Comparison of ENCODE assay signal across 9 mouse cellular contexts in genomic region chr13:24832811-24833155, GRCm38 (mm10). TPM values are rescaled to one million over a fixed set of nuclear protein-coding genes. Genes with fewer than 3 reads are reported as not detected.
DNase-seq lines count a peak whose midpoint lies in the region; ATAC-seq and TF ChIP-seq lines count a peak whose summit lies in the region.
"Had no signal": no experiment of that assay in that cellular context is flagged by ENCODE, and none has a peak within 500 bp of the region (broad histone marks: within the 10 kb centered on the region; RNA-seq: fewer than 3 reads in every experiment).

No protein-coding gene starts in this region.

- TF ChIP-seq EP300 in lung, postnatal 0 days (IDR thresholded peaks at IDR 0.05), result no peak

- no peak for DNase-seq in lung, postnatal 0 days (ENCODE audit: low spot score)
- DNase-seq in lung, adult 18-20 months, result no peak
- no peak for DNase-seq in limb, embryonic 14.5 days (ENCODE audit: low spot score)
- no peak for DNase-seq in thymus, postnatal 14 days
- DNase-seq in left cerebral cortex, adult 18-20 months (ENCODE audit: low spot score in 2 of 2), result no peak
- no peak for DNase-seq in kidney, postnatal 25 days
- DNase-seq: adrenal gland, postnatal 36 days had no signal

- H3K9me3 ChIP-seq in lung, postnatal 0 days (ENCODE audit: low read length), result no peaks in the 10 kb centered on the region
- H3K9me3 ChIP-seq in forebrain, embryonic 12.5 days, result no peaks in the 10 kb centered on the region
- H3K9me3 ChIP-seq in limb, embryonic 14.5 days (ENCODE audit: control insufficient read depth, low read length), result no peaks in the 10 kb centered on the region
- H3K9me3 ChIP-seq in stomach, embryonic 14.5 days (ENCODE audit: control insufficient read depth, low read depth, low read length), result no peaks in the 10 kb centered on the region

- no peaks in the 10 kb centered on the region for H3K36me3 ChIP-seq in lung, postnatal 0 days (ENCODE audit: insufficient read depth, low read length)
- peaks cover 2% of the 10 kb centered on the region; the same call in 1 of the 2 replicates for H3K36me3 ChIP-seq in forebrain, embryonic 12.5 days (replicated peaks)
- H3K36me3 ChIP-seq in limb, embryonic 14.5 days (ENCODE audit: control insufficient read depth, insufficient read depth, low read length), result peaks cover 4% of the 10 kb centered on the region; the same call in 1 of the 2 replicates
- H3K36me3 ChIP-seq in stomach, embryonic 14.5 days (ENCODE audit: control insufficient read depth, insufficient read depth, low read length), result no peaks in the 10 kb centered on the region; the same call in 1 of the 2 replicates

- no peak overlapping the region for H3K27ac ChIP-seq in lung, postnatal 0 days (ENCODE audit: low read length)
- no peak overlapping the region for H3K27ac ChIP-seq in forebrain, embryonic 12.5 days
- H3K27ac ChIP-seq in limb, embryonic 14.5 days (replicated peaks; ENCODE audit: low read depth, low read length), result no peak overlapping the region
- H3K27ac ChIP-seq in stomach, embryonic 14.5 days (ENCODE audit: low read length), result no peak overlapping the region

- H3K4me3 ChIP-seq in lung, postnatal 0 days (ENCODE audit: low read depth, low read length), result peak overlapping the region; percentile 83; the same call in 1 of the 2 replicates
- peak overlapping the region; percentile 90 for H3K4me3 ChIP-seq in forebrain, embryonic 12.5 days (replicated peaks)
- peak overlapping the region; percentile 94 for H3K4me3 ChIP-seq in limb, embryonic 14.5 days (replicated peaks; ENCODE audit: low read length)
- peak overlapping the region; percentile 76 for H3K4me3 ChIP-seq in stomach, embryonic 14.5 days (ENCODE audit: low read depth, low read length)

- H3K27me3 ChIP-seq in lung, postnatal 0 days (replicated peaks; ENCODE audit: insufficient read depth, low read length), result no peaks in the 10 kb centered on the region
- H3K27me3 ChIP-seq in forebrain, embryonic 12.5 days, result no peaks in the 10 kb centered on the region
- no peaks in the 10 kb centered on the region for H3K27me3 ChIP-seq in limb, embryonic 14.5 days (ENCODE audit: control insufficient read depth, insufficient read depth, low read length)
- no peaks in the 10 kb centered on the region for H3K27me3 ChIP-seq in stomach, embryonic 14.5 days (ENCODE audit: control insufficient read depth, insufficient read depth, low read length)

- H3K4me1 ChIP-seq in lung, postnatal 0 days (ENCODE audit: insufficient read depth, low read depth, low read length), result peaks cover 4% of the 10 kb centered on the region; the same call in 1 of the 2 replicates
- peaks cover 25% of the 10 kb centered on the region for H3K4me1 ChIP-seq in forebrain, embryonic 12.5 days
- peaks cover 20% of the 10 kb centered on the region for H3K4me1 ChIP-seq in limb, embryonic 14.5 days (ENCODE audit: control insufficient read depth, insufficient read depth, low read length)
- H3K4me1 ChIP-seq in stomach, embryonic 14.5 days (ENCODE audit: control insufficient read depth, insufficient read depth, low read length), result peaks cover 18% of the 10 kb centered on the region

- peak overlapping the region; percentile 89; the same call in 1 of the 2 replicates for H3K4me2 ChIP-seq in lung, postnatal 0 days (replicated peaks; ENCODE audit: low read depth, low read length)
- H3K4me2 ChIP-seq in forebrain, embryonic 12.5 days, result peak overlapping the region; percentile 71
- peak overlapping the region; percentile 74 for H3K4me2 ChIP-seq in limb, embryonic 14.5 days (replicated peaks; ENCODE audit: low read depth, low read length, severe bottlenecking)
- peak overlapping the region; percentile 74 for H3K4me2 ChIP-seq in stomach, embryonic 14.5 days (replicated peaks; ENCODE audit: low read depth, low read length)

- 0 out of 2 replicates have a peak overlapping the region, but pooled peaks have one; percentile 84 for H3K9ac ChIP-seq in lung, postnatal 0 days (replicated peaks; ENCODE audit: low read depth)
- H3K9ac ChIP-seq in forebrain, embryonic 12.5 days, result peak overlapping the region; percentile 94
- H3K9ac ChIP-seq in limb, embryonic 14.5 days (ENCODE audit: low read depth, low read length, severe bottlenecking), result peak overlapping the region; percentile 92
- peak overlapping the region; percentile 94 for H3K9ac ChIP-seq in stomach, embryonic 14.5 days (replicated peaks; ENCODE audit: low read depth, low read length)

- ATAC-seq in lung, postnatal 0 days, result no peak
- ATAC-seq in forebrain, embryonic 12.5 days (ENCODE audit: low FRiP score), result no peak
- ATAC-seq in limb, embryonic 14.5 days (ENCODE audit: low FRiP score, low read depth), result no peak
- ATAC-seq in stomach, embryonic 14.5 days (ENCODE audit: insufficient number of reproducible peaks, insufficient read depth, low FRiP score, low read depth), result no peak

- TF ChIP-seq CTCF in lung, postnatal 0 days (IDR thresholded peaks at IDR 0.05), result no peak

- 21% methylated on average over 2 of the region's 2 CpGs for WGBS in lung, postnatal 0 days
- WGBS in forebrain, embryonic 12.5 days, result 65% methylated on average over 2 of the region's 2 CpGs
- 27% methylated on average over 2 of the region's 2 CpGs for WGBS in limb, embryonic 14.5 days
- WGBS in stomach, embryonic 14.5 days, result 20% methylated on average over 2 of the region's 2 CpGs

- no peak for TF ChIP-seq POLR2A in limb, embryonic 14.5 days (IDR thresholded peaks at IDR 0.05; ENCODE audit: borderline replicate concordance, extremely low read depth, insufficient read depth, insufficient read length)

RNA-seq across cellular contexts. Expression of gene Tdp2, which starts 1.3 kb away (rescaled TPM):
- polyA plus RNA-seq in lung, postnatal 0 days (2015; fragmentation: Nextera tagmentation; extraction: Ambion mirVana), result 20.8 and 21.2 TPM in 2 replicates
- 70.3 and 75.0 TPM in 2 replicates for polyA plus RNA-seq in forebrain, embryonic 12.5 days (2016; fragmentation: Nextera tagmentation; extraction: Ambion mirVana)
- polyA plus RNA-seq in limb, embryonic 14.5 days (2012; rRNA removed), result 66.9 and 68.2 TPM in 2 replicates
- 41.5 and 51.9 TPM in 2 replicates for polyA plus RNA-seq in limb, embryonic 14.5 days (2014; fragmentation: Nextera tagmentation; extraction: Ambion mirVana)
- polyA plus RNA-seq in stomach, embryonic 14.5 days (2014; fragmentation: Nextera tagmentation; extraction: Ambion mirVana), result 58.3 and 61.7 TPM in 2 replicates
- 10 to 100 TPM; 21.5 to 23.0 TPM for total RNA-seq in left cerebral cortex, adult 18-20 months (2021)

RNA-seq across cellular contexts. Expression of gene Acot13, which starts 1.4 kb away (rescaled TPM):
- polyA plus RNA-seq in lung, postnatal 0 days (2015; fragmentation: Nextera tagmentation; extraction: Ambion mirVana), result 87.2 and 92.5 TPM in 2 replicates
- polyA plus RNA-seq in forebrain, embryonic 12.5 days (2016; fragmentation: Nextera tagmentation; extraction: Ambion mirVana), result 57.4 and 57.8 TPM in 2 replicates
- polyA plus RNA-seq in limb, embryonic 14.5 days (2012; rRNA removed), result 35.5 and 44.8 TPM in 2 replicates
- 70.5 and 76.7 TPM in 2 replicates for polyA plus RNA-seq in limb, embryonic 14.5 days (2014; fragmentation: Nextera tagmentation; extraction: Ambion mirVana)
- 84.6 and 84.8 TPM in 2 replicates for polyA plus RNA-seq in stomach, embryonic 14.5 days (2014; fragmentation: Nextera tagmentation; extraction: Ambion mirVana)
- total RNA-seq in left cerebral cortex, adult 18-20 months (2021), result 10 to 100 TPM; 89.4 to 91.9 TPM

RNA-seq across cellular contexts. Expression of gene D130043K22Rik, which starts 12.2 kb away (rescaled TPM):
- 0.33 and 0.35 TPM in 2 replicates for polyA plus RNA-seq in lung, postnatal 0 days (2015; fragmentation: Nextera tagmentation; extraction: Ambion mirVana)
- 1.1 and 1.6 TPM in 2 replicates for polyA plus RNA-seq in forebrain, embryonic 12.5 days (2016; fragmentation: Nextera tagmentation; extraction: Ambion mirVana)
- polyA plus RNA-seq in limb, embryonic 14.5 days (2012; rRNA removed), result 0.09 and 0.11 TPM in 2 replicates
- polyA plus RNA-seq in limb, embryonic 14.5 days (2014; fragmentation: Nextera tagmentation; extraction: Ambion mirVana), result 0.04 TPM in 2 replicates
- polyA plus RNA-seq in stomach, embryonic 14.5 days (2014; fragmentation: Nextera tagmentation; extraction: Ambion mirVana), result 0.41 and 0.64 TPM in 2 replicates
- 10 to 100 TPM; 29.7 to 30.5 TPM for total RNA-seq in left cerebral cortex, adult 18-20 months (2021)

RNA-seq across cellular contexts. Expression of gene BC005537, which starts 31.3 kb away (rescaled TPM):
- polyA plus RNA-seq in lung, postnatal 0 days (2015; fragmentation: Nextera tagmentation; extraction: Ambion mirVana), result 18.5 and 20.8 TPM in 2 replicates
- 20.9 and 22.3 TPM in 2 replicates for polyA plus RNA-seq in forebrain, embryonic 12.5 days (2016; fragmentation: Nextera tagmentation; extraction: Ambion mirVana)
- 70.5 and 87.7 TPM in 2 replicates for polyA plus RNA-seq in limb, embryonic 14.5 days (2012; rRNA removed)
- polyA plus RNA-seq in limb, embryonic 14.5 days (2014; fragmentation: Nextera tagmentation; extraction: Ambion mirVana), result 29.3 and 32.0 TPM in 2 replicates
- polyA plus RNA-seq in stomach, embryonic 14.5 days (2014; fragmentation: Nextera tagmentation; extraction: Ambion mirVana), result 28.2 and 30.6 TPM in 2 replicates
- 100 to 1,000 TPM; 150 to 154 TPM for total RNA-seq in left cerebral cortex, adult 18-20 months (2021)
